Comparison of ENCODE assay signal across 8 mouse cellular contexts in the genomic region with DNA sequence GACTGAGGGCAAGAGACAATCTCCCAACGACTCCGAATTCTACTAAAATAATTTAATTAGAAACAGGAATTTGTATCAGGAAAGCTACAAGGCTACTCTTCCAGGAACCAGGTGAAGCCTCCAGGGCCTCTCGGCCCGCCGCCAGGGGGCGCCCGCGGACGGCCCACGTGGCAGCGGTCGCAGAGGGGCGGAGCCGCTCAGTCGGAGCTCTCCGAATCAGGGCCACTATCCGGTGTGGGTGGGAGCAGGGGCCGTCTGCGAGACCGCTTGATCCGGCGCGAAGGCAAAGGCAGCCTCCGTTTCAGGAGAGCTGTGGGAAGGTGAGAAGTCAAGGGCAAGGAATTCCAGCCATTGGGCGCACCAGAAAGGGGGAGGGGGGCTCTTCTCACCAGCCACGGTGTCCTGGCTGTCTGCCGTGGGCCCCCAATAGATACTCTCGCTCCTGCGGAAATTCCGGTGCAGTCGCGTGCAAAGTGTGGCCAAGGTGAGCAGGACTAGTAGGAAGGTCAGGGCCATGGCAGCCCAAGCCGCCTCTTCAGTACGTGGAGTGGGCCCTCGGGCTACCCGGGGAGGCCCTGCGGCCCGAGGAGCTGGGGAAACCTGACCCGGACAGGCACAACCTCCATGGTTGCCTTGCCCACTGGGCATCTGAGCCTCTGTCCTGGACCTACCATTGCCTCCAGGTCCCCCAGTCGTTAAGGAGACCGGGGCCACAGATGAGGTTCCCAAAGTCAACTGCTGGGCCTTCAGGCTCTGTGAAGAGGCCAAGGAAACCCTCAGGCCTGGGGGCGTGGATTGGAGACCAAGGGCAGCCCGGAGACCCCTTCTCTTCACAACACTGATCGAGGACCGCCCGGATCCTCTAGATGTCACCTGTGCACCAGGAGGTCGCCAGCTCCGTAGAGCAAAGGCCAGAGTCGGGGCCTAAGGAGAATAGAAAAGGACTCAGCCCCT. TPM values are rescaled to one million over a fixed set of nuclear protein-coding genes. Genes with fewer than 3 reads are reported as not detected.
DNase-seq lines count a peak whose midpoint lies in the region; ATAC-seq and TF ChIP-seq lines count a peak whose summit lies in the region.

No protein-coding gene starts in this region.

- peak; percentile 60 for TF ChIP-seq POLR2A in cortical plate, adult 2 months (IDR thresholded peaks at IDR 0.05; ENCODE audit: extremely low read depth, insufficient read depth, low read length)

- H3K4me1 ChIP-seq in cortical plate, adult 2 months (ENCODE audit: control insufficient read depth, insufficient read depth, low read length), result peaks cover 1% of the 10 kb centered on the region; the same call in 1 of the 2 replicates
- peaks cover 5% of the 10 kb centered on the region; the same call in 1 of the 2 replicates for H3K4me1 ChIP-seq in hindbrain, postnatal 0 days (ENCODE audit: insufficient read depth, low read length)
- H3K4me1 ChIP-seq in limb, embryonic 12.5 days (replicated peaks), result peaks cover 16% of the 10 kb centered on the region
- peaks cover 16% of the 10 kb centered on the region for H3K4me1 ChIP-seq in midbrain, embryonic 13.5 days (replicated peaks)

- peak overlapping the region; percentile 37 for H3K4me3 ChIP-seq in cortical plate, adult 2 months (ENCODE audit: insufficient read depth, low read length)
- peak overlapping the region; percentile 31 for H3K4me3 ChIP-seq in hindbrain, postnatal 0 days (ENCODE audit: low read length)
- H3K4me3 ChIP-seq in limb, embryonic 12.5 days (replicated peaks), result peak overlapping the region; percentile 38
- H3K4me3 ChIP-seq in midbrain, embryonic 13.5 days (replicated peaks), result peak overlapping the region; percentile 28

- no peaks in the 10 kb centered on the region for H3K9me3 ChIP-seq in hindbrain, postnatal 0 days (ENCODE audit: low read length)
- no peaks in the 10 kb centered on the region for H3K9me3 ChIP-seq in limb, embryonic 12.5 days
- H3K9me3 ChIP-seq in midbrain, embryonic 13.5 days, result no peaks in the 10 kb centered on the region

- TF ChIP-seq CTCF in cortical plate, adult 2 months (IDR thresholded peaks at IDR 0.05; ENCODE audit: extremely low read depth, insufficient read depth, low read length), result peak; percentile 55
- peak; percentile 65 for TF ChIP-seq CTCF in hindbrain, postnatal 0 days (IDR thresholded peaks at IDR 0.05; ENCODE audit: low read depth)

- H3K27me3 ChIP-seq in hindbrain, postnatal 0 days (ENCODE audit: insufficient read depth, low read length), result no peaks in the 10 kb centered on the region
- no peaks in the 10 kb centered on the region for H3K27me3 ChIP-seq in limb, embryonic 12.5 days
- H3K27me3 ChIP-seq in midbrain, embryonic 13.5 days, result no peaks in the 10 kb centered on the region

- WGBS in hindbrain, postnatal 0 days, result 21% methylated on average over 49 of the region's 49 CpGs
- 16% methylated on average over 49 of the region's 49 CpGs for WGBS in limb, embryonic 12.5 days
- 24% methylated on average over 49 of the region's 49 CpGs for WGBS in midbrain, embryonic 13.5 days

- H3K27ac ChIP-seq in cortical plate, adult 2 months (ENCODE audit: insufficient read depth, low read length), result no peak overlapping the region
- H3K27ac ChIP-seq in hindbrain, postnatal 0 days, result peak overlapping the region; percentile 4; the same call in 1 of the 2 replicates
- peak overlapping the region; percentile 56 for H3K27ac ChIP-seq in limb, embryonic 12.5 days
- H3K27ac ChIP-seq in midbrain, embryonic 13.5 days, result no peak overlapping the region

- peaks cover 38% of the 10 kb centered on the region for H3K36me3 ChIP-seq in hindbrain, postnatal 0 days (ENCODE audit: insufficient read depth, low read length)
- peaks cover 69% of the 10 kb centered on the region for H3K36me3 ChIP-seq in limb, embryonic 12.5 days
- H3K36me3 ChIP-seq in midbrain, embryonic 13.5 days, result peaks cover 46% of the 10 kb centered on the region

- peak; percentile 82 to 89 for DNase-seq in left cerebral cortex, adult 18-20 months (ENCODE audit: low spot score in 2 of 2)
- no peak for DNase-seq in left cerebral cortex, adult 11 months (ENCODE audit: low spot score)
- peak; percentile 90 for DNase-seq in gastrocnemius, postnatal 10 days
- peak; percentile 92 for DNase-seq in hindbrain, postnatal 0 days (ENCODE audit: low spot score)
- DNase-seq in spleen, adult 12 weeks (ENCODE audit: low spot score), result peak; percentile 76

- peak overlapping the region; percentile 46 for H3K9ac ChIP-seq in hindbrain, postnatal 0 days (replicated peaks; ENCODE audit: low read length)
- peak overlapping the region; percentile 58 for H3K9ac ChIP-seq in limb, embryonic 12.5 days (replicated peaks)
- H3K9ac ChIP-seq in midbrain, embryonic 13.5 days (replicated peaks), result peak overlapping the region; percentile 60

- H3K4me2 ChIP-seq in hindbrain, postnatal 0 days (ENCODE audit: low read depth, low read length), result peak overlapping the region; percentile 63
- peak overlapping the region; percentile 76 for H3K4me2 ChIP-seq in limb, embryonic 12.5 days
- H3K4me2 ChIP-seq in midbrain, embryonic 13.5 days (replicated peaks), result peak overlapping the region; percentile 61

- peak; percentile 79 for ATAC-seq in hindbrain, postnatal 0 days
- ATAC-seq in limb, embryonic 12.5 days (ENCODE audit: insufficient number of reproducible peaks, insufficient read depth, low FRiP score, low TSS enrichment, low read depth), result peak; percentile 70; the same call in 1 of the 2 replicates
- peak; percentile 67 for ATAC-seq in midbrain, embryonic 13.5 days

RNA-seq across cellular contexts. Expression of a gene that starts 6.6 kb away (rescaled TPM):
- 1 to 10 TPM in 1 of 2 experiments, under 1 TPM in 1; 0.77 to 1.3 TPM for total RNA-seq in left cerebral cortex, adult 18-20 months (2021)
- polyA plus RNA-seq in cortical plate, adult 2 months (2012; rRNA removed), result 0.64 and 0.77 TPM in 2 replicates
- total RNA-seq in gastrocnemius, postnatal 10 days (2021), result under 1 TPM; 0.70 to 0.81 TPM
- total RNA-seq in hindbrain, postnatal 0 days (2014; rRNA removed), result 3.6 and 4.7 TPM in 2 replicates
- 2.1 TPM in 2 replicates for polyA plus RNA-seq in hindbrain, postnatal 0 days (2015; fragmentation: Nextera tagmentation; extraction: Ambion mirVana)
- polyA plus RNA-seq in limb, embryonic 12.5 days (2016; fragmentation: Nextera tagmentation; extraction: Ambion mirVana), result 1.5 and 2.4 TPM in 2 replicates
- 2.4 and 2.6 TPM in 2 replicates for polyA plus RNA-seq in midbrain, embryonic 13.5 days (2015; fragmentation: Nextera tagmentation; extraction: Ambion mirVana)

RNA-seq across cellular contexts. Expression of a gene that starts 7.4 kb away (rescaled TPM):
- total RNA-seq in left cerebral cortex, adult 18-20 months (2021), result 1 to 10 TPM; 4.1 to 4.5 TPM
- 6.8 and 7.2 TPM in 2 replicates for polyA plus RNA-seq in cortical plate, adult 2 months (2012; rRNA removed)
- total RNA-seq in gastrocnemius, postnatal 10 days (2021), result 10 to 100 TPM in 1 of 2 experiments, 1 to 10 TPM in 1; 7.7 to 10.0 TPM
- 13.7 and 17.8 TPM in 2 replicates for total RNA-seq in hindbrain, postnatal 0 days (2014; rRNA removed)
- 14.3 and 17.2 TPM in 2 replicates for polyA plus RNA-seq in hindbrain, postnatal 0 days (2015; fragmentation: Nextera tagmentation; extraction: Ambion mirVana)
- 49.1 and 53.2 TPM in 2 replicates for polyA plus RNA-seq in limb, embryonic 12.5 days (2016; fragmentation: Nextera tagmentation; extraction: Ambion mirVana)
- polyA plus RNA-seq in midbrain, embryonic 13.5 days (2015; fragmentation: Nextera tagmentation; extraction: Ambion mirVana), result 16.2 and 16.3 TPM in 2 replicates

RNA-seq across cellular contexts. Expression of a gene that starts 10.7 kb away (rescaled TPM):
- total RNA-seq in left cerebral cortex, adult 18-20 months (2021), result not detected
- not detected in 2 replicates for polyA plus RNA-seq in cortical plate, adult 2 months (2012; rRNA removed)
- not detected for total RNA-seq in gastrocnemius, postnatal 10 days (2021)
- not detected in 2 replicates for total RNA-seq in hindbrain, postnatal 0 days (2014; rRNA removed)
- polyA plus RNA-seq in hindbrain, postnatal 0 days (2015; fragmentation: Nextera tagmentation; extraction: Ambion mirVana), result not detected in 2 replicates
- polyA plus RNA-seq in limb, embryonic 12.5 days (2016; fragmentation: Nextera tagmentation; extraction: Ambion mirVana), result not detected in 2 replicates
- 0.12 and 0.14 TPM in 2 replicates for polyA plus RNA-seq in midbrain, embryonic 13.5 days (2015; fragmentation: Nextera tagmentation; extraction: Ambion mirVana)

RNA-seq across cellular contexts. Expression of a gene that starts 15.0 kb away (rescaled TPM):
- total RNA-seq in left cerebral cortex, adult 18-20 months (2021), result 100 to 1,000 TPM; 282 to 319 TPM
- polyA plus RNA-seq in cortical plate, adult 2 months (2012; rRNA removed), result 204 and 230 TPM in 2 replicates
- total RNA-seq in gastrocnemius, postnatal 10 days (2021), result 10 to 100 TPM; 31.5 to 39.9 TPM
- 126 and 127 TPM in 2 replicates for total RNA-seq in hindbrain, postnatal 0 days (2014; rRNA removed)
- 13.8 and 15.0 TPM in 2 replicates for polyA plus RNA-seq in hindbrain, postnatal 0 days (2015; fragmentation: Nextera tagmentation; extraction: Ambion mirVana)
- 10.2 and 10.3 TPM in 2 replicates for polyA plus RNA-seq in limb, embryonic 12.5 days (2016; fragmentation: Nextera tagmentation; extraction: Ambion mirVana)
- 13.6 and 14.9 TPM in 2 replicates for polyA plus RNA-seq in midbrain, embryonic 13.5 days (2015; fragmentation: Nextera tagmentation; extraction: Ambion mirVana)

RNA-seq across cellular contexts. Expression of a gene that starts 18.9 kb away (rescaled TPM):
- 10 to 100 TPM; 80.5 to 82.5 TPM for total RNA-seq in left cerebral cortex, adult 18-20 months (2021)
- 150 and 151 TPM in 2 replicates for polyA plus RNA-seq in cortical plate, adult 2 months (2012; rRNA removed)
- total RNA-seq in gastrocnemius, postnatal 10 days (2021), result 1 to 10 TPM; 7.2 to 9.3 TPM
- 71.6 and 77.1 TPM in 2 replicates for total RNA-seq in hindbrain, postnatal 0 days (2014; rRNA removed)
- polyA plus RNA-seq in hindbrain, postnatal 0 days (2015; fragmentation: Nextera tagmentation; extraction: Ambion mirVana), result 27.1 and 30.6 TPM in 2 replicates
- polyA plus RNA-seq in limb, embryonic 12.5 days (2016; fragmentation: Nextera tagmentation; extraction: Ambion mirVana), result 12.9 and 13.1 TPM in 2 replicates
- 20.8 and 27.6 TPM in 2 replicates for polyA plus RNA-seq in midbrain, embryonic 13.5 days (2015; fragmentation: Nextera tagmentation; extraction: Ambion mirVana)

Comparison
In these comparisons a context has a peak if more than half of its experiments do, and no peak if none do; other contexts are left out.
1. H3K27ac ChIP-seq: peak in hindbrain, postnatal 0 days (single experiment) and limb, embryonic 12.5 days (single experiment); none in cortical plate, adult 2 months (single experiment) and midbrain, embryonic 13.5 days (single experiment).
2. Peak in every context shown above with its lines, with median percentiles within 50 percentile points of each other: H3K4me3 ChIP-seq, ATAC-seq, H3K4me2 ChIP-seq and H3K9ac ChIP-seq.